Mouse (Mus musculus): ENCODE data around the gene Cdk5rap3.
A peak's percentile ranks its signal among the peaks of the same experiment; 100 is the strongest.

Cdk5rap3 gene

GRCm38 (mm10) chr11:96916044-96916884 is at the start of gene Cdk5rap3:
TSS of gene Cdk5rap3 (minus strand) at chr11:96916496.
- peak; percentile 99 for DNase-seq (ENCODE audit: low read depth, low spot score)

GRCm38 (mm10) chr11:96963580-96963979 is 47.3 kb upstream of the Cdk5rap3 start:
- peak; percentile 95 for DNase-seq (ENCODE audit: low read depth, low spot score)

GRCm38 (mm10) chr11:96957061-96957805 is 40.9 kb upstream of the Cdk5rap3 start:
- no peak for DNase-seq (ENCODE audit: low read depth, low spot score)

GRCm38 (mm10) chr11:96956009-96956724 is 39.9 kb upstream of the Cdk5rap3 start:
- no peak for DNase-seq (ENCODE audit: low read depth, low spot score)

GRCm38 (mm10) chr11:96955094-96955493 is 38.8 kb upstream of the Cdk5rap3 start:
- no peak for DNase-seq (ENCODE audit: low read depth, low spot score)

GRCm38 (mm10) chr11:96952896-96953295 is 36.6 kb upstream of the Cdk5rap3 start:
- no peak for DNase-seq (ENCODE audit: low read depth, low spot score)

GRCm38 (mm10) chr11:96952426-96952825 is 36.1 kb upstream of the Cdk5rap3 start:
- DNase-seq (ENCODE audit: low read depth, low spot score), result no peak

- DNase-seq (ENCODE audit: low read depth, low spot score), result no peak
Observed at GRCm38 (mm10) chr11:96950767-96951166, 34.5 kb upstream of the Cdk5rap3 start.

GRCm38 (mm10) chr11:96947849-96948248 is 31.6 kb upstream of the Cdk5rap3 start:
- DNase-seq (ENCODE audit: low read depth, low spot score), result no peak

GRCm38 (mm10) chr11:96946498-96946897 is 30.2 kb upstream of the Cdk5rap3 start:
- no peak for DNase-seq (ENCODE audit: low read depth, low spot score)

GRCm38 (mm10) chr11:96944844-96945580 is 28.7 kb upstream of the Cdk5rap3 start:
- DNase-seq (ENCODE audit: low read depth, low spot score), result no peak

GRCm38 (mm10) chr11:96943746-96944304 is 27.5 kb upstream of the Cdk5rap3 start, which contains the start of gene Pnpo:
TSS of gene Pnpo (minus strand) at chr11:96943986.
- peak; percentile 99 for DNase-seq (ENCODE audit: low read depth, low spot score)

- DNase-seq (ENCODE audit: low read depth, low spot score), result no peak
Observed at GRCm38 (mm10) chr11:96941989-96942590, 25.8 kb upstream of the Cdk5rap3 start.

GRCm38 (mm10) chr11:96940578-96941465 is 24.5 kb upstream of the Cdk5rap3 start:
- no peak for DNase-seq (ENCODE audit: low read depth, low spot score)

GRCm38 (mm10) chr11:96938426-96938800 is 22.1 kb upstream of the Cdk5rap3 start:
- no peak for DNase-seq (ENCODE audit: low read depth, low spot score)

- peak; percentile 87 for DNase-seq (ENCODE audit: low read depth, low spot score)
Observed at GRCm38 (mm10) chr11:96937549-96938425, 21.5 kb upstream of the Cdk5rap3 start.

- DNase-seq (ENCODE audit: low read depth, low spot score), result no peak
Observed at GRCm38 (mm10) chr11:96935872-96936650, 19.8 kb upstream of the Cdk5rap3 start.

GRCm38 (mm10) chr11:96934921-96935356 is 18.6 kb upstream of the Cdk5rap3 start:
- DNase-seq (ENCODE audit: low read depth, low spot score), result peak; percentile 57
